11 mouse cellular contexts compared by ENCODE assay signal in the genomic region with DNA sequence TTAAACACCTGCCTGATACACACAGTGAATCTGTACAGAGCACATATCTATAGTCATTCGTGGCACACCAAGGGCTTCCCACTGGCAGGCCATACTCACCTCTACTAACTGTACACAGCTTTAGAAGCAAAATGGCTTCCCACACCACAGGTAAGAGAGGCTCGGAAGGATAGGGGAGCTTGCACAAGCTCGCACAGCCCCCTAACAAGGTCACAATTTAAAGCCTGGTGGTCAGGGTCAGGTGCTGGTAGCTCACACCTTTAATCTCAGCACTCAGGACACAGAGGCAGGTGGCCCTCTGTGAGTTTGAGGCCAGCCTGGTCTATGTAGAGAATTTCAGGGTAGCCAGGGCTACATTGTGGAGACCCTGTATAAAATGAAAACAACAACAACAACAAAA. TPM values are rescaled to one million over a fixed set of nuclear protein-coding genes. Genes with fewer than 3 reads are reported as not detected.
A peak's percentile ranks its signal among the peaks of the same experiment; 100 is the strongest.
DNase-seq lines count a peak whose midpoint lies in the region; ATAC-seq and TF ChIP-seq lines count a peak whose summit lies in the region.
"Had no signal": no experiment of that assay in that cellular context is flagged by ENCODE, and none has a peak within 500 bp of the region (broad histone marks: within the 10 kb centered on the region; RNA-seq: fewer than 3 reads in every experiment).

No protein-coding gene starts in this region.

- H3K4me2 ChIP-seq in limb, embryonic 15.5 days = no peak overlapping the region
- H3K4me2 ChIP-seq: embryonic facial prominence, embryonic 13.5 days had no signal

- H3K27me3 ChIP-seq in heart, adult 2 months (ENCODE audit: control insufficient read depth, insufficient read depth, low read length) = no peaks in the 10 kb centered on the region
- H3K27me3 ChIP-seq in embryonic facial prominence, embryonic 10.5 days (replicated peaks; ENCODE audit: low read depth, poor library complexity, severe bottlenecking) = no peaks in the 10 kb centered on the region
- H3K27me3 ChIP-seq in limb, embryonic 15.5 days = no peaks in the 10 kb centered on the region
- H3K27me3 ChIP-seq: embryonic facial prominence, embryonic 13.5 days; megakaryocyte, embryonic 14.5 days had no signal

- H3K4me3 ChIP-seq in heart, adult 2 months = no peak overlapping the region
- H3K4me3 ChIP-seq in layer of hippocampus, adult 2 months = no peak overlapping the region
- no peak overlapping the region for H3K4me3 ChIP-seq in embryonic facial prominence, embryonic 10.5 days
- no peak overlapping the region for H3K4me3 ChIP-seq in limb, embryonic 15.5 days
- H3K4me3 ChIP-seq: embryonic facial prominence, embryonic 13.5 days; megakaryocyte, embryonic 14.5 days had no signal

- WGBS in heart, adult 2 months = 87% methylated on average over 3 of the region's 3 CpGs
- WGBS in embryonic facial prominence, embryonic 10.5 days = 91% methylated on average over 3 of the region's 3 CpGs
- 92% methylated on average over 3 of the region's 3 CpGs for WGBS in limb, embryonic 15.5 days

- H3K4me1 ChIP-seq in heart, adult 2 months (ENCODE audit: control insufficient read depth, insufficient read depth, low read length) = peaks cover 40% of the 10 kb centered on the region
- peaks cover 70% of the 10 kb centered on the region for H3K4me1 ChIP-seq in embryonic facial prominence, embryonic 10.5 days
- H3K4me1 ChIP-seq in limb, embryonic 15.5 days = peaks cover 78% of the 10 kb centered on the region

- ATAC-seq in limb, embryonic 15.5 days (ENCODE audit: insufficient number of reproducible peaks, low FRiP score, low TSS enrichment, low read depth) = no peak
- ATAC-seq: lung, postnatal 0 days had no signal

- no peaks in the 10 kb centered on the region for H3K79me2 ChIP-seq in heart, adult 2 months (replicated peaks; ENCODE audit: control insufficient read depth, insufficient read depth, low read length)

- TF ChIP-seq EP300 in heart, adult 2 months (IDR thresholded peaks at IDR 0.05; ENCODE audit: insufficient read depth, low read depth, low read length) = no peak

- intact Hi-C loops in heart, adult 2 months (cut with DNase I) = no loop called here

- TF ChIP-seq POLR2A in heart, adult 2 months (IDR thresholded peaks at IDR 0.05; ENCODE audit: insufficient read depth, low read depth, low read length) = no peak

- peak overlapping the region; percentile 96 for H3K27ac ChIP-seq in heart, adult 2 months
- H3K27ac ChIP-seq in layer of hippocampus, adult 2 months = peak overlapping the region; percentile 99
- H3K27ac ChIP-seq in embryonic facial prominence, embryonic 10.5 days (replicated peaks) = peak overlapping the region; percentile 24; the same call in 1 of the 2 replicates
- 0 out of 2 replicates have a peak overlapping the region, but pooled peaks have one; percentile 39 for H3K27ac ChIP-seq in limb, embryonic 15.5 days
- H3K27ac ChIP-seq: liver, embryonic 14.5 days had no signal

- peaks cover 6% of the 10 kb centered on the region; the same call in 1 of the 2 replicates for H3K36me3 ChIP-seq in heart, adult 2 months (ENCODE audit: control insufficient read depth, insufficient read depth, low read length)
- H3K36me3 ChIP-seq in embryonic facial prominence, embryonic 10.5 days (replicated peaks) = no peaks in the 10 kb centered on the region
- no peaks in the 10 kb centered on the region for H3K36me3 ChIP-seq in limb, embryonic 15.5 days
- H3K36me3 ChIP-seq: embryonic facial prominence, embryonic 13.5 days had no signal

- DNase-seq in heart, adult 2 months = no peak
- no peak for DNase-seq in heart, adult 8-10 months (ENCODE audit: low spot score)
- no peak for DNase-seq in layer of hippocampus, adult 2 months (ENCODE audit: low spot score in 2 of 2)
- DNase-seq in layer of hippocampus, adult 11-12 months (ENCODE audit: low spot score) = no peak
- DNase-seq in embryonic facial prominence, embryonic 10.5 days (ENCODE audit: low spot score) = no peak
- DNase-seq in layer of hippocampus, postnatal 14 days (ENCODE audit: low spot score in 2 of 2) = no peak

- H3K9ac ChIP-seq in heart, adult 2 months (ENCODE audit: low read depth, low read length) = no peak overlapping the region
- no peak overlapping the region for H3K9ac ChIP-seq in limb, embryonic 15.5 days
- H3K9ac ChIP-seq: embryonic facial prominence, embryonic 13.5 days; liver, embryonic 14.5 days had no signal

- no peak for TF ChIP-seq CTCF in heart, adult 2 months (IDR thresholded peaks at IDR 0.05)
- no peak for TF ChIP-seq CTCF in layer of hippocampus, adult 2 months (conservative IDR thresholded peaks at IDR 0.05)

- no peaks in the 10 kb centered on the region for H3K9me3 ChIP-seq in embryonic facial prominence, embryonic 10.5 days
- no peaks in the 10 kb centered on the region for H3K9me3 ChIP-seq in limb, embryonic 15.5 days
- H3K9me3 ChIP-seq: embryonic facial prominence, embryonic 13.5 days; megakaryocyte, embryonic 14.5 days had no signal

RNA-seq across cellular contexts. Expression of a gene that starts 42.3 kb away (rescaled TPM):
- total RNA-seq in heart, adult 2 months (2021) = 10 to 100 TPM; 57.2 to 70.0 TPM
- 95.6 and 113 TPM in 2 replicates for polyA plus RNA-seq in heart, adult 2 months (2012; rRNA removed)
- total RNA-seq in heart, adult 8-10 months (2022) = 10 to 100 TPM; 63.3 to 70.6 (median 67.2) TPM
- 10 to 100 TPM; 74.1 to 80.9 TPM for total RNA-seq in layer of hippocampus, adult 2 months (2021)
- 72.0 and 74.9 TPM in 2 replicates for polyA plus RNA-seq in embryonic facial prominence, embryonic 10.5 days (2016; fragmentation: Nextera tagmentation; extraction: Ambion mirVana)
- 81.6 and 85.1 TPM in 2 replicates for polyA plus RNA-seq in limb, embryonic 15.5 days (2015; fragmentation: Nextera tagmentation; extraction: Ambion mirVana)
- 10 to 100 TPM; 73.6 to 75.1 TPM for total RNA-seq in layer of hippocampus, postnatal 14 days (2021)

Comparison
In these comparisons a context has a peak if more than half of its experiments do, and no peak if none do; other contexts are left out.
1. H3K27ac ChIP-seq: peak in every context shown above with its lines; median percentile 99 in layer of hippocampus, adult 2 months; 96 in heart, adult 2 months; 39 in limb, embryonic 15.5 days; 24 in embryonic facial prominence, embryonic 10.5 days.